9 mouse cellular contexts compared by ENCODE assay signal in genomic region chr9:34054435-34054834, GRCm38 (mm10).
DNase-seq lines count a peak whose midpoint lies in the region; TF ChIP-seq lines count a peak whose summit lies in the region.
"Had no signal": no experiment of that assay in that cellular context is flagged by ENCODE, and none has a peak within 500 bp of the region (broad histone marks: within the 10 kb centered on the region; RNA-seq: fewer than 3 reads in every experiment).

No protein-coding gene starts in this region.

- TF ChIP-seq POLR2A in lung, adult 2 months (IDR thresholded peaks at IDR 0.05; ENCODE audit: borderline replicate concordance, extremely low read depth, low read depth, low read length) = no peak

- no peak for TF ChIP-seq CTCF in lung, adult 2 months (IDR thresholded peaks at IDR 0.05; ENCODE audit: insufficient read depth, low read length)

- peak; percentile 9 for DNase-seq in heart, postnatal 4 days
- no peak for DNase-seq in heart, adult 8-10 months (ENCODE audit: low spot score)
- peak; percentile 3 for DNase-seq in lung, postnatal 14 days
- no peak for DNase-seq in lung, adult 2 months
- peak; percentile 39 for DNase-seq in embryo, embryonic 10 days (ENCODE audit: low spot score)
- DNase-seq in retina, embryonic 14.5 days (ENCODE audit: low spot score) = peak; percentile 21
- no peak for DNase-seq in c-Kit-positive CD71-positive TER-119-positive erythroid progenitor cells, embryonic 14.5 days (ENCODE audit: low spot score)
- DNase-seq: liver, postnatal 0 days; thymus, postnatal 14 days had no signal

- WGBS in lung, adult 2 months = 43% methylated on average over 2 of the region's 2 CpGs

- no peaks in the 10 kb centered on the region for H3K4me1 ChIP-seq in lung, adult 2 months (ENCODE audit: control insufficient read depth, insufficient read depth, low read length)

- no peak overlapping the region for H3K4me3 ChIP-seq in lung, adult 2 months (replicated peaks; ENCODE audit: extremely low read depth, low read depth, low read length)

Comparison
In these comparisons a context has a peak if more than half of its experiments do, and no peak if none do; other contexts are left out.
1. DNase-seq: peak in heart, postnatal 4 days (single experiment), lung, postnatal 14 days (single experiment), embryo, embryonic 10 days (single experiment) and retina, embryonic 14.5 days (single experiment); none in heart, adult 8-10 months (single experiment), lung, adult 2 months (single experiment) and c-Kit-positive CD71-positive TER-119-positive erythroid progenitor cells, embryonic 14.5 days (single experiment).